Mouse (Mus musculus) lung, adult 2 months (tissue): ENCODE measurements around the gene Scrg1. TPM values are rescaled to one million over a fixed set of nuclear protein-coding genes. Genes with fewer than 3 reads are reported as not detected.
"Not testable (repeated sequence)": the region's sequence is repeated elsewhere in the genome, so short reads cannot be mapped to it uniquely, and the experiment has no call there.

Experiments
- DNase-seq: peaks from one replicate; pipeline ENCODE4 v3.0.0; 2022
- H3K4me1 ChIP-seq: fragments of 200-500 bp; 2 replicates; pipeline ENCODE4 v1.6.1; 2011; ENCODE audit warnings: low read length; ENCODE audit not compliant: control insufficient read depth, insufficient read depth
- H3K4me3 ChIP-seq: fragments of 200-500 bp; replicated peaks from 2 replicates; pipeline ENCODE3; 2011; ENCODE audit warnings: low read depth, mild to moderate bottlenecking, control low read depth, low read length; ENCODE audit errors: extremely low read depth
- CTCF ChIP-seq: fragments of 200-500 bp; IDR thresholded peaks from 2 replicates; pipeline ENCODE4 v1.5.1; 2011; ENCODE audit warnings: mild to moderate bottlenecking, low read length, control low read depth; ENCODE audit not compliant: insufficient read depth
- POLR2A ChIP-seq: fragments of 200-500 bp; IDR thresholded peaks from 2 replicates; pipeline ENCODE4 v1.6.1; 2011; ENCODE audit warnings: low read depth, mild to moderate bottlenecking, control low read depth, low read length, borderline replicate concordance; ENCODE audit errors: extremely low read depth
- WGBS: fragments of 180-500 bp; shearing (Covaris S2); methylation state at CpG from one replicate; pipeline ENCODE4 v1.1.7; 2018; 5-methylcytosine and 5-hydroxymethylcytosine counted together
- polyA plus RNA-seq: library from polyadenylated mRNA; depleted of rRNA; stranded (reverse); fragments of >200 nt; gene quantifications from 2 replicates; pipeline ENCODE4 v1.2.3, GENCODE M21; 2012

Scrg1 gene
- polyA plus RNA-seq, 1 experiment, result 0.64 TPM

DNA sequence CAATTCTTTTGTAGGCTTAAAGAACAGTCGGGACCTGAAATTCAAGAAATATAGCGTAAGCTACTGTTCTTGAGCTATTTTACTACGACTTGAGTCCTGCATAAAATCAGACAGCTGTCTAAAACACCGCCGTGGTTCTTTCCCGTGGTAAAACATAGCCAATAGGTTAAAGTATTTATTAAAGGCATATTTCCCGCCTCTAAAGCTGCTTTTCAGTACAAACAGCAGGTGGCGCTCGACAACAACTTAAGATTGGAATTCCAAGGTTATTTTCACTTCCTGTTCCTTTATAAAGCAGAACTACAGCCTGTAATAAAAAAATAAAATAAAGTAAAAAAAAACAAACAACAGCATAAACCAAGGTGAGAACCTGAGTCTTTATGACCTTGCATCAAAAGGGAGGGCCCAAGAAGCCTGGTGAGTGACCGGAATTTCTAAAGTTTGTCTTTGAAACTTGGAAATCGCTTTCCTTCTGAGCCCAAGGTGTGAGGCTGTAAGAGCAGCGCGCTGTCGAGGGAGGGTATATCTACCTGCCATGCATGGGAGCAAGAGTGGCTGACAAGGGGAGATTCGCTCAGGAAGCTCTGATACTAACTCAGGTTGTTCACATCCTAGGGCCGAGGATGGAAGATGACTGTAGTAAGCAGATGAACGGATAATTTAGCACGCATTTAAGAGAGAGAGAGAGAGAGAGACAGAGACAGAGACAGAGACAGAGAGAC lies 26.4 kb upstream of the Scrg1 start:
- H3K4me1 ChIP-seq, result peaks cover 4% of the 10 kb centered on the region
- TF ChIP-seq POLR2A (no peak), CTCF (no peak)
- DNase-seq, result peak; percentile 72
- WGBS, result 33% methylated on average over 18 of the region's 18 CpGs
- no peak overlapping the region for H3K4me3 ChIP-seq

- not testable (repeated sequence) for DNase-seq, H3K4me1 ChIP-seq, H3K4me3 ChIP-seq
- WGBS, result 62% methylated on average over 5 of the region's 5 CpGs
Measured at GRCm38 (mm10) chr8:57429888-57430274, 25.8 kb upstream of the Scrg1 start.

DNA sequence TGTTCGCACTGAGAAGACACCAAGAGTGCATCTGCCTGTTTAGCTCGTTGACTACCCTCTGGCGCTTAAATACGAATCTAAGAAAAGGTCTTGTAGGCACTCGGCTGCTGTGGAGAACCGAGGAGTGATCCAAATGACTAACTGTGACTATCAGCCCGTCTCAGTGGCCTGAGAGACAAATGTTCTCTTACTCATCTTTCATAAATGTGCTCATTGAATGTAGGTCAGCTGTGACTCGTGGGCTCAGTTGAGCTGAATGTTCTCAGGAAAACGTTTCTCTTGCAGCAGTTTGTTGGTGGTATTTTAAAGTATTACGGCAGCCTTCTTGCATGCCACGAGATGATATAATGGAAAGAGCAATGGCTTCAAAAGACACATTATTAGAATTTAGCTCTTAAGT lies 24.8 kb upstream of the Scrg1 start:
- Histone ChIP-seq H3K4me1 (peaks cover 4% of the 10 kb centered on the region), H3K4me3 (no peak overlapping the region)
- TF ChIP-seq CTCF (no peak), POLR2A (no peak)
- no peak for DNase-seq
- WGBS, result 74% methylated on average over 11 of the region's 11 CpGs

DNA sequence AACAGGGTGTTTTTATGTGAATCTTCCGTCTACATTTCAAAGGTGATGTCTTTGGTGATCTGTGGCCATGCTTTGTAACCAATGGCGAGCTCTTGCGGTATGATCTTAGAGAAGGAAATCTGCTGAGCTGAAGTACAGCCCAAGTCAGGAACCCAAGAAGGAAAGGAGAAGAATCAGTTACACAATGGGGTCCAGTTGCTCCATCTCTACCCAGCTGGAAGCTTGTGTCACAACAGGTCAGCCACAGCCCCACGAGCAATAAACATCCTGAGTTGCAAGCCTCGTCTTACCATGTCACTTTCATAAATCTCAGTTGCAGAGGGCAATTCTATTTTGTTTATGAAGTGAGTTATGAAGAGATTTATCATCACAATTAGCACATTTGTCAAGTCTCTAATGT lies 22.9 kb upstream of the Scrg1 start:
- no peak for TF ChIP-seq CTCF
- no peak for DNase-seq
- Histone ChIP-seq H3K4me3 (no peak overlapping the region), H3K4me1 (peaks cover 2% of the 10 kb centered on the region; the same call in 1 of the 2 replicates)
- WGBS, result 61% methylated on average over 5 of the region's 5 CpGs

DNA sequence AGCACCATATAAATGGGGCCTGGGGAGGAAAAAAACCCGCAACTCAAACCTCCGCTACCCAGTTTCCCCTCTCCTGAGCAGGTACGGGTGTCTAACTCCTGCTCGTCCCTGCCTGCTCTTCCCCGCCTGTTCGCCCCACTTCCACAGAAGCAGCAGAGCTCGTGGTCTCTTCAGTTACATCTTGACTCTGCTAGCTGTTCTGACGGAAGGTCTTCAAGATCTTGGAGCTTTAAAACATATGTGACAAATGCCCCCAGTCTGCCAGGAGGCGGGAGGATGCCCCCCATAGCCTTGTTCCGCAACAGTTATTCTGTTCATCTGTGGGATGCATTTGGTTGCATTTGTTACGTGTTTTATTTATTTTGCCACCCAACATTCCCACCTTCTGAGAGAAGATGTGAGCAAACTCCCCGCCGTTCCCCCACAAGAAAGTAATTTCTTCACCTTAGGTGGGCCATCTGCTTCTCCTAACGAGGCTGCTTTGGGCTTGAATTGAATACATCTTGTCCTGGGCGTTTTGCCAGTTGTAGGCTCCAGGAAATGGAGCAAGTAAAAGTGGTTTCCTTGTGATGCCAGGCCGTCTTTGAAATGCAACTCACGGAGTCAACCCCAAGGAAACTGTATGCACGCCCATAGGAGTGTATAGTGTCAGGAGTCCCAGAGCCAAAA lies 19.8 kb upstream of the Scrg1 start:
- 38% methylated on average over 18 of the region's 18 CpGs for WGBS
- Histone ChIP-seq H3K4me1 (no peaks in the 10 kb centered on the region), H3K4me3 (no peak overlapping the region)
- no peak for DNase-seq
- no peak for TF ChIP-seq CTCF
- TF ChIP-seq POLR2A, result no peak

DNA sequence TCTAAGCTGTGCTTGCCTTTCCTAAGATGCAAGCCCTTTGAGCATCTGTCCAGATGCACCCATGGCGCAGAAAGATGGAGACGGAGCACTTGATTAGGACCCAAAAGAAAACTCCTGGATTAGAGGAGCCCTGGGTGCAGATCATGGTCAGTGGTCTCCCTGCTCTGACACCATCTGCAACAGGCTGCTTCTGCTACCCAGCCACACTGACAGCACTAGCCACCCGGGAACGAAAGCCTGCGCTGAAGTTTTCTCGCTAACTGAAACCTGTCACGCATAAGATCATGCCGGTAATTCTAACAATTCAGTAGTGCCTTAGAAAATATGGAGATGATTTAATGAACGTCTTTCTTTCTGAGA lies 19.3 kb upstream of the Scrg1 start:
- TF ChIP-seq POLR2A (no peak), CTCF (no peak)
- Histone ChIP-seq H3K4me3 (no peak overlapping the region), H3K4me1 (no peaks in the 10 kb centered on the region)
- WGBS, result 86% methylated on average over 9 of the region's 9 CpGs
- no peak for DNase-seq

DNA sequence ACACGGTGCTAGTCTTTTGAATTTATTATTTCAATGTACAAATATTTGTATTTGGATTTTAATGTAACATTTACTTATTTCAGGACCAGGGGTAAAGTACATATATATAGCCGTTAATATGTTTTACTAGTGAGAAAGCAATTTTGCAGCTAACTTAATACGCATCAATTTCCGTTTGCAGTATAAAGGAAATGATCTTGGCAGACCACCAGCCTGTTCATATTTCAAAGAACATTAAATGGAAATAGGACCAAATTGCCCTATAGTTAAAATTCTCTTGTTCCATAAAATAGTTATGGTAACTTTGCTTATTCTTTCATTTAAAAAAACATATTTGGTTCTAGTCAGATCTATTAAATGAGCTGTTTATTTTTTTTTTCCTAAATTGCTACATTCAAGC lies 14.6 kb upstream of the Scrg1 start:
- WGBS, result 44% methylated on average over 4 of the region's 4 CpGs
- no peaks in the 10 kb centered on the region for H3K4me1 ChIP-seq
- no peak for TF ChIP-seq CTCF
- TF ChIP-seq POLR2A, result no peak
- no peak overlapping the region for H3K4me3 ChIP-seq
- no peak for DNase-seq

- no peaks in the 10 kb centered on the region for H3K4me1 ChIP-seq
- WGBS, result 86% methylated on average over 5 of the region's 5 CpGs
- no peak for DNase-seq
- no peak overlapping the region for H3K4me3 ChIP-seq
- no peak for TF ChIP-seq CTCF
- TF ChIP-seq POLR2A, result no peak
Measured at GRCm38 (mm10) chr8:57441556-57441955, 14.2 kb upstream of the Scrg1 start.

DNA sequence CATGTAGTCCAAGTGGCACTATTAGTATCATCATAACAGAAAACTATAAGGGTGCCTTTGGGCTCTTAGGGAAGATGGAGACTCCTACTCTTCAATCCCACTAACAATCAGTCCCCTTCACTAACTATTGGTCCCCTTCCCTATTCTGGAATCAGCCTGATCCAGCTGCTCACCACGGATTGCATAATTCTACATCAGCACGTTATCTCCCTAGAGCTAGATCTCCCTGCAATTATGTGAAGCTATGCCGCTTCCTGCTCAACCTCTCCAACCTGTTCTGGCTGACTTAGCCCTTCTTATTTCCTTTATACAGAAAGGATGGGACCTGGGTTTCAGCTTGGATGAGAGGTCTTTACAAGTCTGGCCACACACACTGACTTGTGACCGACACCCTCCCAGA lies 12.4 kb upstream of the Scrg1 start:
- no peak overlapping the region for H3K4me3 ChIP-seq
- WGBS, result 65% methylated on average over 4 of the region's 4 CpGs
- H3K4me1 ChIP-seq, result no peaks in the 10 kb centered on the region
- TF ChIP-seq POLR2A, result no peak
- TF ChIP-seq CTCF, result no peak
- no peak for DNase-seq

GRCm38 (mm10) chr8:57445901-57446300 lies 9.8 kb upstream of the Scrg1 start:
- not testable (repeated sequence) for DNase-seq, H3K4me1 ChIP-seq, H3K4me3 ChIP-seq
- WGBS, result 74% methylated on average over 5 of the region's 5 CpGs
